Mouse (Mus musculus): ENCODE measurements around the gene B3gnt2.
"Not testable (repeated sequence)": the region's sequence is repeated elsewhere in the genome, so short reads cannot be mapped to it uniquely, and the experiment has no call there.

Gene B3gnt2

DNA sequence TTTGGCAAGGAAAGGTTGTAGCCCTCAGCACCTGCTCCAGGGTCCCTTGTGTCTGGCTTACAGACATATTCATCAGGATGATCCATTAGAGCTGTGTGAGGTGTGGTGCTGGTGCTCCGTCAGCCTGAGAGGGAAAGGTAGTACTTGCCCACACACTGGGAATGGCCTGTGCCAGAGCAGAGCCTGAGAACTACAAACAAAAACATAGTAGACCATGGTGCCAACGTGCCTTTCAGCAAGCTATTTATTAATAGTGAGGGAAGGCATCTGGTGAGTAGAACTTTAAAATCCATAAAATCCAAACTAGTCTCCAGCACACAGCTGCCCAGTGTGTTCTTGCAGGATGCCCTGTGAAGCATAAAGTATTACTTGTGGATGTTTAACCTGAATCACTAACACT lies 94.5 kb downstream of the B3gnt2 start:
- DNase-seq (ENCODE audit: low spot score): no peak

DNA sequence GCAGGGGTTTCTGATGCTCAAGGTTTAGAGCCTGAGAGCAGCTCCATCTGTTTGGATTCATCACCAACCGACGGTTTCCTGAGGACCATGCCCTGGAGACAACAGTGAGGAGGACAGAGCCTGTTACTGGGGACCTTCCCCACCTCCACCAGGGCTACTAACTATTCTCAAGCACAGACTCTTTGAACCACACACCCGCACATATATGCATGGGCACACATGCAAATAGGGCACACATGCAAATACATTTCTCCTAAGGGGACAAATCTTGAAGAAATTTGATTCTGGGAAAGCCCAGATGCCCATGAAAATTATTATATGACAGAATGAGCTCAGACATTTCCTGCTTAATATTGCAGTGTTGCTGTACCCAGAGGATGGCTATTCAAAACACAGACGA lies 95.3 kb downstream of the B3gnt2 start:
- no peak for DNase-seq (ENCODE audit: low spot score)

DNA sequence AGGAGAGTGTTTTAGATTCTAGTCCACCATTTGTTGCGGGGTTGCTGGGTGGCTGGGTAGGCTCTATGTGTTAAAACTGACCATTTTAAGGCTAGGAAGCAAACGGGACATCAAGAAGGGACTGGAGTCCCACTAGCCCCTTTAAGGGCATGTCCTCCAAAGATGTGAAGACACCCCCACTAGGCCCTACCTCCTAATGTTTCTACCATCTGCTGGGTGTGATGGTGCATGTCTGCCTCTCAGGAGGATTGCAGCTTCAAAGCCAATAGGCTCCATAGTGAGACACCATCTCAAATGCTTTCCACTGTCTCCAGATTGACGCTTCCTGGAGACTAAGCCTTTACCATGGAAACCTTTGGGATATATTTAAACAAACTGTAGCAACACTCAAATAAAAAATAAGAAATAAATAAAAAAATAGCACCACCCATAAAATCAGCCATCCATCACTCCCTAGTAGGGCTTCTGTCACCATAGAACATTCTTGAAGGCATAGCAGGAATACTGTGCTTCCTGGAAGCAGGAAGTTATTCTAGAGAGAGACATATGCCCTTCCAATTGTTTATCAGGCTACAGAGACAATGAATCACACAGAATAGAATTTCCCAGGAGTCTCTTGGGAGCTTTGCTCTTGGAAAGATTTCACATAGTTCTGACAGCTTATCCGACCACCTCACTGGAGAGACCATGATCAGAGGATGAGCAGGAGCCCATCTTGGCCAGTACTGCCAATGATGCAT lies 97.0 kb downstream of the B3gnt2 start:
- DNase-seq (ENCODE audit: low spot score): no peak

DNA sequence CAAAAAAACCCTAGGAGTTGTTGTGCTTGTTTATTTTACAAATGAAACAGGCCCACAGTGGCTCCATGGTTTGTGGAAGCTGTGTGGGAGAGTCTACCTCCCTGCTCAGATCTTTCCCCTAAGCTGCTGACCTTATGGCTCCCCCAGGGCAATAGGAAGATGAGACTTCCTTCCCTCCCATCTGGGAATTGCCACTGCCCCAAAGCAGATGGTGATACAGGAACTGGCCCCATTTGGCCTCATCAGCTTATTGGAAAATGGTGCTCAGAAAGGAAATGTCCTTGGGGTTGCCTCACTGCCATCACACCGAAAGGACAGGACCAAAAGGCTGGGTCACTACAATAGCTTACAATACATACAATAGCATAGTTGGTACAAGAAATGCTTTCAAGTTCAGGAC lies 97.7 kb downstream of the B3gnt2 start:
- no peak for DNase-seq (ENCODE audit: low spot score)

DNA sequence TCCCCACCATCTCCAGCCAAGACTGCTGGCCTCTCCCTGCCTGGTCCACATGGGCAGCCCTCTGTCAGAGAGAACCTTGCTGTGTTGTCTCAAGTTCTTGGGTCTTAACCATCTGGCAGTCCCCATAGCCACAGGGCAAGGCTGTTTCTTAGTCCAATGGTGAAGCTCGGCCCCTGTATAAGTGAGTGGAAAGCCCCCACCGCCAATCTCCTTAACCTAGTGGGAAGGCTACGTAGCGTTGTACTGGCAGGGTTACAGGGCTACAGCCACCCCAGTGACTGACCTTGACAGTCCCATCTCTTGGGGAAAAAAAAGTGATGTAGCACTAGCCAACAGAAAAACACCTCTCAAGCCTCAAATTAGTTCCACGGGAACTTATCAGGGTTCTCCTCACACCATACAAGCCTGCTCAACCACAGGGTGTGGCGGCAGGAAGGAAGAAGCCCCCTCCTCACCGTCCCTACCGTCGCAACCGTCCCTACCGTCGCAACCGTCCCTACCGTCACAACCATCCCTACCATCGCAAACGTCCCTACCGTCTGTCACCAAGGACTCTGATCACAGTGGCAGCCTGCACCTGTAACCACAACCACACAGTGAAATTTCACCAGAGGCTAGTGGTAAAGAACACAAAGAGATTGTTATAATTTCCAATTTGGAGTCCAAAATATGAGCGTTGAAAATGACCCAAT lies 98.4 kb downstream of the B3gnt2 start:
- DNase-seq (ENCODE audit: low spot score): no peak

DNA sequence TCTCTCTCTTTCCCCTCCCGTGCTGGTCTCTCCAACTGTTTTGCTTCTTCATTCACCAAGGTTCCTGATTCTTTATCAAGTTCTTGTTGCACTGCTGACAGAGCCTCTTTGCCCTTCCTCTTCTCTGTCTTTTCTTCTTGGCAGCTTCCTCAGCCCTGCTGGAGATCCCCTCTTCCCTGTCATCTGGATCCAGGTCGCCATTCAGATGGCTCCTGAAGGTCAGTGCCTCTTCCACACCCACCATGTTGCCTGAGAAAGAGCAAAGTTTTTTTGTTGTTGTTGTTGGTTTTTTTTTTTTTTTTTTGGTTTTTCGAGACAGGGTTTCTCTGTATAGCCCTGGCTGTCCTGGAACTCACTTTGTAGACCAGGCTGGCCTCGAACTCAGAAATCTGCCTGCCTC lies 101.0 kb downstream of the B3gnt2 start:
- DNase-seq (ENCODE audit: low spot score): no peak

DNA sequence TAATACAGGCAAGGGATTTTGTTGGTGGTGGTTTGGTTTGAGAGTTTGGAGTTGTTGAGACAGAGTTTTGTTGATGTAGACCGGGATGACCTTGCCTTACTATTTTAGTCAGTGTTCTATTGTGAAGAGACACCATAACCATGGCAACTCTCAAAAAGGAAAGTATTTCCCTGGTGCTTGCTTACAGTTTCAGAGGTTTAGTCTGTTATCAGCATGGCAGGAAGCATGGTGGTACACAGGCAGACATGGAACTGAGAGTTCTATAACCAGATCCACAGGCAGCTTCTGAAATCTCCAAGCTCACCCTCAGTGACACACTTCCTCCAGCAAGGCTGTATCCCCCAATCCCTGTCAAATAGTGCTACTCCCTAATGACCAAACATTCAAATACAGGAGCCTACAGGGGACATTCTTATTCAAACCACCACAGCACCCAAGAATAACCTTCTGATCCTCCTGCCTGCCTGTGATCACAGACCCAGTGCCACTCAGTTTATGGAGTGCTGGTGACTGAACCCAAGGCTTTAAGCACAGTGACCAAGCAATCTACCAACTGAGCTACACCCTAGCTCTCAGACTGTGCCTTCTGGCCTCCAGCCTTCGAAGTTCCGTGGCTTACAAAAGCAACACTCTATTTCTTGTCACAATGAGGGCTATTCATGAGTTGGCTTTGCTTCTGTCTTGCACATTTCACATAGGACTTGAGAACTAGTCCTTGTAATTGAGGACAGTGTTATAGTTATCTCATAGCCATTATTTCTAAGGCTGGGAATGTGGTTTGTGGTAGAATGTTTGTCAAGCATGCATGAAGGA lies 104.4 kb downstream of the B3gnt2 start:
- no peak for DNase-seq (ENCODE audit: low spot score)

DNA sequence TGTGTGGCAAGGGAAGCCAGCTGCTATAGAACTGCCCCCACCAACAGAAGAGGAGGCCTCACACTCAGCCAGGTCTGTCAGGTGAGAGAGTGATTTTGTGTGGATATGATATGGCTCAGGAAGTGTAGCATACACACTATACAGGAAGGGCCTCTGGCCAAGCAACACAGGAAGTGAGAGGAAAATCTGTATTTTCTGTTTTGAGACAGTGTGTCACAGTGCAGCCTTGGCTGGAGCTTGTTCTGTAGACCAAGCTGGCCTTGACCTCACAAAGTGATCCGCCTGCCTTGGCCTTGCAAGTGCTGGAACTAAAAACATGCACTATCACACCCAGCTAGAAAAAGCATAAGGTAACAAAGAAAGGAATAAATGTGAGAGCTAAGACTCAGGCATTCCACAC lies 105.6 kb downstream of the B3gnt2 start:
- no peak for DNase-seq (ENCODE audit: low spot score)

DNA sequence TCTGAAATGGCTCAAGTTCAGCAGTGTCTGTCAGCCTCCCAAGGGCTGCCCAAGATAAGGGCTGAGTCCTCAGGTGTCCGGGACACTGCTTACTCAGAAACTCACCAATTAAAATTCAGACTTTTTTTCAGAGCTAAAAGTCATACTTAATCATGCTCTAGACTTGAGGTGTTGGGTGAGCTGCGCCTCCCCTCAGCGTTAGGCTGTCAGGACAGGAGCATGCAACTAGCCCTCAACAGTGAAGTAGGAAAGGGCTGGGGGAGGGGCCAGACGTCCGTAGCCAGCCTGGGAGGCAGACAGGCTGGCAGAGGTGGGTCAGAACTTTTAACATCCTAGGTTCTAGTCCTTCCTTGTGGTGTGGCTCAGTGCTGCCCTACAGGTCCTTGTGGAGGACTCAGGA lies 108.2 kb downstream of the B3gnt2 start:
- no peak for DNase-seq (ENCODE audit: low spot score)

DNA sequence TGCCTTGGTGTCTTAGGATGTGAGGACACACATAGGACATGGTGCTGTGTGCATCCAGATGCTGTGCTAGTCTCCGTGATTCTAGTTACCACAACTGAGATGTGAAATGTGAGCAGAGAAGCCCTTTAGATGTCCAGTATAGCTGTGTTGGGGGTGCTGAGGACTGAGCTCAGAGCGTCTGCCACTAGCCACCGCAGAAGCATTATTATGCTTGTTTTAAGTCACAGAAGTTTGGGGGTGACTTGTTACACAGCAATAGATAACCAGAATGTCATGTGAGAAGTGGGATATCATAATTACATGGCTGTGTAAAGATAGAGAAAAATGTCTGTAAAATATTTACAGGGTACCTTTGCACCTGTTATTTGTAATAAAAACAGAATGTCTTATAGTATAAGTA lies 109.2 kb downstream of the B3gnt2 start:
- DNase-seq (ENCODE audit: low spot score): no peak

DNA sequence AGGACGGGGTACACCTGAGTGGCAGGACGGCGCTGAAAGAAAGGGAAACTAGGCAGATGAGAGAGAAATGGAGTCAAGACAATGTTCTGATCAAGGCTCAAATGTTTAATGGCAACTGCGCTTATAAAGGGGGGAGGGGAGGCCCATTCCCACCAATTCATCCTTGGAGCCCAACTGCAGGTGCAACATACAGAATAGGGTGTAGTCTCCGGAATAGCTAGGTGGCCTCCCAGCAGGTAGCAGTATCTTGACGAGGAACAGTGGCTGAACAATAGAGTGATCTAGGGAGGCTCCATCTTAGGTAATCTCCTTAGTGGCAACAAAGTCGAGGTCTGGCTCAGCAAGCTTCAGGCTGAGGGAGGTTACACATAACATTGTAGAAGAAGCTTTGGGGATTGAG lies 113.4 kb downstream of the B3gnt2 start:
- no peak for DNase-seq (ENCODE audit: low spot score)

DNA sequence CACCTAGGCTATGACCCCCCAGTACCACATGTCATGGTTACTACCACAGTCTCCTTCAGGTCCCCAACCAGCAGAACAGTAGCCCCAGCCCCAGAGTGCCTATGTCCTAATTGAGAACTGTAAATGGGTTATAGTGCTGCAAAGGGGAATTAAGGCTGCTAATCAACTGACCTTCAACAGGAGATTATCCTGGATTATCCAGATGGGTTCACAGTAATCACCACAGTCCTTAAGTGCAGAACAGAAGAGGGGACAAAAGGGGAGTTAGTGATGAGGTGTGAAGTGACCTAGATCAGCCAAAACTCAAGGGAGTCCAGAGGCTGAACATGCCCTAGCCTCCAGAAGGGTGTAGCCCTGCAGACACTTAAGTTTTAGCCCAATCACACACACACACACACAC lies 115.4 kb downstream of the B3gnt2 start:
- DNase-seq (ENCODE audit: low spot score): no peak

DNA sequence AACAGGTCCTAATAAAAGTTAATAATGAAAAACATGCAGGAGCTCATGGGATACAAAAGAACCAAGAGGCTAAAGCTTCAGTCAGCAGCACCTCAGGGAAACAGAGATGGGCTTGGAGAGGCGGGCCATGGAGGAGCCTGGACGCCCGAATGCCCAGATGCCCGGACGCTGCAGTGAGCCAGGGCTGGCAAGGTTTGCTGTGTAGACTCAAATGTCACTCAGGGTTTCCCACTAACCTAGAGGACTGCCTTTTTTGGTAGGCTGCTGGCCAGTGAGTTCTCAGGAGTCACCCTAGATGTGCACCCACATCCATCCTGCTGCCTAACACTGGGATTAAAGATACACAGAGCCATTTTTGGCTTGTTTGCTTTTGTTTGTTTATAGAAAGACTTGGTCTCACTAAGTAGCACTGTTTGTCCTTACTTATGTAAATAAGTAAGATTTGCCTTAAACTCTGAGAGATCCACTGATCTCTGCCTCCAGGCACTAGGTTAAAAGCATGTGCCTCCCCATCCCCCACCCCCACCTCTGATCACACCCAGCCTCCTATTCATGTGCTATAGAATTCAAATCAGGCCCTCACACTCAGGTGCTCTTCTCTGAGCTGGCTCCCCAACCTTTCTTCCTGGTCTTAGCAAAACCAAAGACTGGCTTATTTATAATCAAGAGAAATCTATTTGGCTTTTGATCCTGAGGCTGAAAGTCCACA lies 117.0 kb downstream of the B3gnt2 start:
- no peak for DNase-seq (ENCODE audit: low spot score)

DNA sequence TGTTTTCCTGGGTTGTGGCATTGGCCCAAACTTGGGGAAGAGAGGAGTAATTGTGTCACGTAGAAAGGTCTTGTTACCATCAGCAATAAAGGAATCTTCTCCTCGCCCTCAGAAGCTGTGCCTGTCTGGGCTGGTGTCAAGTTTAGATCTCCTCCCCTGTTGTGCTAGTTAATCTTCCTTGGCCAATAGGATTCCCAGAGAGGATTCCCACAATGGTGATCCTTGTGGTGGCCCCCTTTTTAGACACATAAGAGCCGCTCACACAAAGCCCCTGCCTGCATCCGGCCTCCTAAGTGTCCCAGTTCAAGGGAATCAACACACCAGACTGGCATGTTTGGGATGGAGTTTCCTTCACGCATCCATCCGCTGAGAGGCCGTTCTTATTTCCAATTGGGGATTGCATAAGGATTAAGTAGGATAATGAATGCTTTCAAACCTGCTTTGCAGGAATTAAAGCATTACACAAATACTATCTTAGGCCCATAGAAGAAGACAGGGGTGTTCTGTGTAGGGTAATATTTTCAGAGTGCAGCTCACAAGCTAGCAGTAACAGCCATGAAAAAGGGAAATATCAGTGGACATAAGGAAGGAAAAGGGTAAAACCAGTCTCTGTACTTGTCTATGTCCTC lies 118.6 kb downstream of the B3gnt2 start:
- DNase-seq (ENCODE audit: low spot score): no peak

DNA sequence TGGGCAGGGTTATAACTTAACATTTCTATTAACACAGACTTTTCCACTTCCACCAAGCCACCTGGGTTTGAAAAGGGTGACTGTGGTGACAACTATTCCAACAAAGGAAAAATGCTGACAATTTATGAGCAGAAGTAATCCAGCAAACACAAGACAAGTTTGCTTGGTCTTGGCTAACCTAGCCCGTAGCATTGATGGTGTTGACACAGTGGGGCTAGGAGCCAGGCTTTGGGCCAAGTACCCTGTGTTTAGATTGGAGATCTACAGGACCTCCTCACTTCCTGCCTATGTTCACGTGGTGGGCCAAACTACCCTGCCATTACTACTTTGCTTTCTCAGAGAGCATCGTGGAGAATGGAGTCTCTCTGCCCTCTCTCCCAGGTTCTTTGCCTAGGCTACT lies 119.3 kb downstream of the B3gnt2 start:
- no peak for DNase-seq (ENCODE audit: low spot score)

DNA sequence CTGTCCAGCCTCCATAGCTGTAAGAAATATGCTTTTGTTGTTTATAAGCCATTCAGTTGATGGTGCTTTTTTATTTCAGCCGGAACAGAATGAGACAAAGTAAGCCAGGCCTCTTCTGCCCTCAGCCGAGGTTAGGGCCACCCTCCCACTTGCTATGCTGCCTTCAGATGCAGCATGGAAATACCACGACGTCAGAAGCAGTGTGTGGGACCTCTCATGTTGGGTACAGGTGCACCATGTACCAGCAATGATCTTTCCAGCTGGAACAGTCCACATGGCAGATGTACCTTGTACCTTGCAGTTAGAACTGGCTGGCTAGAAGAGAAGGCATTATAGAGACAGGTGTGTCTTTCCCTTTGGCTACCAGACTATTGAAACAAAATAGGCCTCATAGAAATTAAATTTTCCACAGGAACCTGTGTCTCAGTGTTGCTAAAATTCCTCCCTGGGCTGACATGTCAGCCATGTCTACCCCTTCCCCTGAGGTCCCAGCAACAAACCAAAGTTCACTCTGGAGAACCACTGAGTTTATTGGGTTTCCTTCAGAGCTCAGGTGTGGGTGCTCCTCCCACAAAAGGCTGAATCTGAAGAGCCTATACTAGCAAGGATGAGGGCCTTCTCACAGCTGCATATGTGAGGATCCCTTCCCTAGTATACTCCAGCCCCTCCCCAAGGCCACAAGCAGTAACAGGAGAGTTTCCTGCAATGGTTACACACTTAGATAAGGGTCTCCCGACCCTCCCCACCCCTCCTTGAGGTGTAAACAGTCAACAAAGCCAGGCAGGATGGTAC lies 121.1 kb downstream of the B3gnt2 start:
- DNase-seq (ENCODE audit: low spot score): no peak

DNA sequence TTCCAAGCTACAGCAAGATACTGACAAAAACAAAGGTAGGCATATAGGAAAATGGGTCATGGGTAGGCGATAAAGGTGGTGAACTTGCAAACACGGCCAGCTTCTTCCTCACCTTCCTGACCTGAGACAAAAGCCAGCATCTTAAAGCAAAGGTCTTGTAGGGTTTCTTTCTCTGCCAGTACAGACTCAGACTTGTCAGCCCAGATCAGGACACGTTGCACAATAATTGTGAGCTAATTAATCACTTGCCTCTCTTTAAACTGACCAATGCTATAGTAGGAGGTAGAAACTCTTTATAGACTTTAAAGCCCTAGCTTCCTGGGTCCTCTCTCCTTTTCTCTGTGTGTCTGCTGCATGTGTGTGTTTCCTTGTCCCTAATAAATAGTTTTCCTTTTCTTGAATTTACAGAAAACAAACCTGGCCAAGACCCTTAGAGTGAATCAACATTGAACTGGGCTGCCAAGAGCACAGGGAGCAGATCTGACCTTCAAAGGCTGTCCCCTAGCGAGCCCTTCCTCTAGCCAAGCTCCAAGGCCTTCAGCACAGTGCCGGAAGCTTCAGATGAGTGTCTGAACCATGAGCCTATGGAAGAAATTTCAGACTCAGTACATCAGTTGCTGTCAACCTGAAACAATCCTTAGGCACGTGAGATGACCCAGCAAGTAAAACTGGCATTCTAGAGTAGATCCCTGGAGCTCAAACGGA lies 124.1 kb downstream of the B3gnt2 start:
- no peak for DNase-seq (ENCODE audit: low spot score)

DNA sequence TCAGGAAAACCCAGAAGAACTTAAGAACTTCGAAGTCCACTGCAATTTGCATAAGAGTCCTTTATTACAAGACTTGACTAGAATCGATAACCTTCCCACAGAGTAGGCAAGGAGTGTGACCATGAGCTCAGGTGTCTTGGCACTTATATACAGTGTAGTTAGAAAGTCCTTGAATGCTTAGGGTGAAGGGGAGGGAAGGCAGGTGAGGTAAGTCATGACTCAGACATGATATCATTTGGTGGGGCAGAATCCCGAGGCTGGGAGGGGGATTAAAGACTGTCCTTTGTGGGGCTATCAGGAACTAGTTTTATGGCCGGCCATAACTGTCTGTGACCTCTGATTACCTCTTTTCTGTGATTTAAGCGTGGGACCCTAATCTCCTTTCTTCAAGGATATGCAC lies 125.6 kb downstream of the B3gnt2 start:
- DNase-seq (ENCODE audit: low spot score): not testable (repeated sequence)

DNA sequence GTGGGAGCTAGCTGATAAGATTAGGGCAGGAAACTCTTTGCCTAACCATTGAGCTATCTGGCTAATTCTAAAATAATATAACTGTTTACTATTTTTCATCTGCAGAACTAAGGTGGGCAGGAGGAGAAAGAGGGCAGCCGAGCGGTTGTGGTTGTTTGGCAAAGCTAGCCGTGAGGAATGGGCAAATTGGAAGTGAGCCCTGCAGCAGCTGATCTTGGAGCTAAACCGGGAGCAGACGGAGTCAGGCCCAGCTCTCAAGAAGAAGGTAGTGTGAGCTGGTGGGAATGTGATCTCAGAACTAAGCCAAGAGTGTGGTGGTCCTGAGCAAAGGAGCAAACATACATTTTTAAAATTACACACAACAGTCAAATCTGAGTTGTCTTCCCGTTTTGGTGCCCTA lies 126.8 kb downstream of the B3gnt2 start:
- DNase-seq (ENCODE audit: low spot score): no peak

DNA sequence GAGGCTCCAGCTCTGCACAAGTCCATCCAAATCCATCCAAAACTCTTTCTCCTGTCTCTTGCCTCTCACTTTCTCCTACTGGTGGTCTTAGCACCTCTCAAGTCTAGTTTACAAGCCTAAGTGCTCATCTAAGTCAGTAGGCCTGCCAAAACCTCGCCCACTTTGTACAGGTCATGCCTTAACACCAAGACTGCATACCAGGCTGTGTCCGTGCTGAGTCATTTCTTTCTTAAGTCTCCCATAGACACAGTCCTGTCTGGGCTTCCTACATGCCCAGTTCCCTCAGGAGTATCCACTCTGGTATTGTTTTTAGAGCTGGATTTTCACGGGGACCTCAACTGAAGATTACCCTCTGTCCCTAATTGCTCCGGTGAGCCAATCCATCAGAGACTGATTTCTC lies 127.9 kb downstream of the B3gnt2 start:
- DNase-seq (ENCODE audit: low spot score): no peak

DNA sequence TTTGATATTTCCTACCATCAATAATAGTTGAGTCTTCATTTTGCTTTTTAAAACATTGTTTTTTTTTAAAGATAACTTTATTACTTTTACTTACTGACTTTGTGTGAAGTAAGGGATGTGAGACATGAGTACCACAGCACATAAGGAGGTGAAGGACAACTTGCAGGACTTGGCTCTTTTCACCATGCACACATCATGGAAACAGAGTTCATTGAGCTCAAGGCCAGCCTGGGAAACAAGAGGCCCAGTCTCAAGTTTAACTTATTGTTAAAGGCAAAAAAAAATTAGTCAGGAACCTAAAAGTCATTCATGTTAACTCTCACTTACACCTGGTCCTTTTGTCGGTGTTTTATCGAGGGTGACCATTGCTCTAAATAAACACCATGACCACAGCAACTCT lies 137.7 kb downstream of the B3gnt2 start:
- no peak for DNase-seq (ENCODE audit: low spot score)
